Mouse (Mus musculus): ENCODE measurements around the gene Mapk8ip2.

Gene Mapk8ip2

DNA sequence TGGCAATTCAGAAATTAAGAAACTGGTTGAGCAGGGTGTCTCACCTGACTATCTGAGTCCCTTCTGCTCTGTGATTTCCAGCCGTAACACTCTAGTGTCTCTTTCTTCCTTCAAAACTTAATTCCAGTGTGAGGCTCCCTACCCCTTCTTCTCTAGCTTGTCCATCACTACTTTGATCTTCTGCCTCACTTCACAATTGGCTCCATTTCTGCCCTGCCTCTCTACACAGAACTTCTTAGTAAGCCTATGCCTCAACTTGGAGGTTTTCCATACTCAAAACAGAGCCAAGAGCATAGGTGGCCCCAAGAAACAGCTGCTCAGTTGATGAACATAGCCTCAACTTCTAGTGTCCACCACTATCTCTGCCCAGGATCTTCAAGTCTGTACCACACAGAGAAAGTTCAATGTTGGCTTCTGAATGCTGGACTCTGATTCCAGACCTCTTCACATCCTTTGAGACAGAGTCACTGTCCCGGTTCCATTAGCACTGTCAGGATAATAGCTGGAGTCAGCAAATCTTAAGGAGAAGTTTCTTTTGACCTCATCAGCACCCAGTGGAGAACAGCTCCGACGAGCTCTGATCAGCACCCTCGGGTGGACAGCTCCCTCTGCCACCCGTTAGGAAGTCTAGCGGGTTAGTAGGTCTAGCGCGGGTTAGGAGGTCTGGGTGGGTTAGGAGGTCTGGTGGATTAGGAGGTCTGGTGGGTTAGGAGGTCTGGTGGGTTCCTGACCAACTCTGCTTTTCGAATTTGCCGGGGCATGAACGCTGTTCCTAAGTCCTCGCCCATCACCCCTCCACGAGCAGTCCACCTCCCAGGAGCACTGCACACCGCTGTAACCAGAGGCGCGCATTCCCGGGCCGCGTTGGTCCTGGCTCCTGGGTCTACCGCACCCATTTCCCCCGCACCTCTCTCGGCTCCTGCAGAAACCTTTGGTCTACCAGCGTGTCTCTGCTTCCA is 528 bp upstream of the Mapk8ip2 start:
- in situ Hi-C loops (cut with MboI): no loop called here

GRCm38 (mm10) chr15:89454857-89455256 is 1.1 kb downstream of the Mapk8ip2 start:
- in situ Hi-C loops (cut with MboI): no loop called here

- in situ Hi-C loops (cut with MboI): no loop called here
Measured at GRCm38 (mm10) chr15:89455642-89456041, 1.9 kb downstream of the Mapk8ip2 start.

- in situ Hi-C loops (cut with MboI): no loop called here
Measured at GRCm38 (mm10) chr15:89458942-89459341, 5.2 kb downstream of the Mapk8ip2 start.

DNA sequence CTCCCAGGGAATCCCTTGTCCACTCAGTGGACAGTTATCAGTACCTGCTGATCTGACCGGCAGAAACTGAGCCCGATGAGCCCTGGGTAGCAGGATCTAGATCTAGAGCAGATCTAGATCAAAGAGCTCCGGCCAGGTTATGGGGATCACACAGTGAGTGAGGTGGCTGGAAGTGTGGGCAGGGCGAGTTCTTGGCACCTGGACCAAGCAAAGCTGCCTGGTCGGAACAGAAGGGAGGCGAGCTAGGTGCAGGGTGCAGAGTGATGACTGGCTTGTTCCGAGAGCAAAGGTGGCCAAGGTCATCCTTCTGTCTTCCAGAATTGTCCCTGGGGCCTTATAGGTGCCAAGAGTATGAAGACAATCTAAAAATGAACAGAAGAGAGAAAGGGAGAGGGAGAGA is 6.1 kb downstream of the Mapk8ip2 start:
- in situ Hi-C loops (cut with MboI): no loop called here

GRCm38 (mm10) chr15:89460298-89460697 is 6.6 kb downstream of the Mapk8ip2 start:
- in situ Hi-C loops (cut with MboI): no loop called here

- in situ Hi-C loops (cut with MboI): no loop called here
Measured at GRCm38 (mm10) chr15:89461321-89461720, 7.6 kb downstream of the Mapk8ip2 start.

DNA sequence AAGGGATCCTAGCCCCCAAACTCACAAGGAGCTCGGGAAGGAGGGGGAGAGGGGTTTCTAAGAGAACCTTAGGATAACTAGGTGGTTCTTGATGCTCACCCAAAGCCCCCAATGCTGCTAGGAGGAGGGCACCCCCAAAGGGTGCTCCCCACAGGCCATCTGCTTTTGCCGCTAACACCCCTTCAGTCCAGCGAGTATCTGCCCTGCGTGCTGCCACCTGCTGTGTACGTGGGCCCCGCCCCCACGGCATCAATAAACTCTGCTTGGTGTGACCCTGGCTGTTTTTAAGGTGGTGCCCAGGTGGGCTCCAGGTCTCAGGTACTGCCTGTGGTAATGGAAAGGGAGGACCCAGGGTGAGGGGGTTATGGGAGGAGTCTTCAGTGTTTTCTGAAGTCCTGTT is 8.5 kb downstream of the Mapk8ip2 start:
- in situ Hi-C loops (cut with MboI): no loop called here

DNA sequence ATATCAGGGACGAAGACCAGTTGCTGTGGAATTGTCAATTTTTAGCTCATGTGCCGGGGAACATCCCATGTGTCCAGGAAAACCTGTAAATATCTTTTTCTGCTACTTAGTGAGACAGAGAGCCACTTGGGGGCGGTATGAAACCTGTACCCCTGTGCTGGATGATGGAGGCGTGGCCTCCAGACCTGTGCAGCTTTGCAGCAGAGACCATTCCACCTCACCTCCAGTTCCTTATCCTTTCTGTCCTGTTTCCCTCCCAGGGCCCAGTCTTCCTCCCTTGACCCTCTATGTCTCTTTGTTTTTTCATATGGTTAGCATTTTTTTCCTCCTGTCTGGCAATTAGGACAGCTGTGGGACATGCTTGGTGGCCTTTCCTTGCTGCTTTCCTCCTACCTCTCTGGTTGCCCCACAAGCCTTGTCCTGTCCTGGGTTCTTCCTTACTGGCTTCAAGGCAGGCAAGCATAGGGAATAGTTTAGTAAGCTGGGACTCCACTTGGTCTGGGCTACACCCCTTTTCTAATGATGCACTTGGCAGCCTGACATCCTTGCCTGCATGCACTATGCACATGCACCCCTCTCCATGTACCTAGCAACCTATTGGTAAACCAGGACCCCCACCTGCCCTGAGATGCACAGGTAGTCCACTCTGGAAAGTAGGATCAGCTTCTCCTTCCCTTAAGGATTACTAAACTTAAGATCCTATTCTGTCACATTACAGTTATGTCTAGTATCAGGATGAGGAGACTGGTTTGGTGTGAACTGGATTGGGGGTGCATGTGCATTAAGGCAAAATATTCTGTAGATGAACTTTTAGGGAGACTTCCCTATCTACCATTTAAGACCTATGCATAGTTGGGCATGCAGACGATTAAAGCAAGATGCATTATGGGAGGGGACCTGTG is 9.9 kb downstream of the Mapk8ip2 start:
- in situ Hi-C loops (cut with MboI): no loop called here

DNA sequence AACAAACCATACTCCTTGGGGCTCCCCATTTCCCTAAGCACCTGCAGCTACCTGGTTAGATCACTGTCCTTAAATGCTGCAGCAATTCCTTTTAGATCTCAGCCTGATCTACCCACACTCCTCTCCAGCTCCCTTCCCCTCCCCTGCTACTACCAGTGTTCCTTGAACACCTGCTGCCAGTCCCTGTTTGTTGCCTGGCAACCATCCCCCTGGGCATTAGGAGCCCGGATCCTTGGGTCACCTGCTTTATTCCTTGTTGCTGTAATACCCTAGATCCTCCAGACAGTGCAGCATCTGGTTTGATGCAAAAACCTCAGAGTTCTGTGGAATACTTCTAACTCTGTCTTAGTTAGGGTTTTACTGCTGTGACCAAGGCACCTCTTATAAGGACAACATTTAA is 11.3 kb downstream of the Mapk8ip2 start:
- in situ Hi-C loops (cut with MboI): no loop called here

DNA sequence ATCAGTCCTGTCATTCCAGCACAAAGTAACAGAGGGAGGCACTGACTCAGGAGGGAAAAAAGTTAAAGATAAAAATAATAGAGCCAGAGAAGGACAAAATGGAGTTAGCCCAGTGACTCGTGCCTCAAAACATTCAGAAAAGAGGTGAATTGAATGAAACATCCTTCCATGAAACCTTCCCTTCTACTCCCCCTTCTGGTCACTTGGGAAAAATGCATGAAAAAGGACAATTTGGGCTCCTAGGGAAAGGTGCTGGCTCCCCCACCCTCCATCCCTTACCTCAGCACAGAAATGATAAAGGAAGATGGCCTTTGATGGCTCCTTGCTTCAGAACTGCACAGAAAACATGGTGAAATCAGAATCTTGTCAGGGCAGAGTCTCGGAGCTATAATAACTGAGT is 14.9 kb downstream of the Mapk8ip2 start:
- in situ Hi-C loops (cut with MboI): no loop called here

GRCm38 (mm10) chr15:89471476-89471875 is 17.8 kb downstream of the Mapk8ip2 start:
- in situ Hi-C loops (cut with MboI): no loop called here

GRCm38 (mm10) chr15:89473370-89473769 is 19.7 kb downstream of the Mapk8ip2 start:
- in situ Hi-C loops (cut with MboI): no loop called here

- in situ Hi-C loops (cut with MboI): no loop called here
Measured at GRCm38 (mm10) chr15:89473921-89474320, 20.2 kb downstream of the Mapk8ip2 start.

DNA sequence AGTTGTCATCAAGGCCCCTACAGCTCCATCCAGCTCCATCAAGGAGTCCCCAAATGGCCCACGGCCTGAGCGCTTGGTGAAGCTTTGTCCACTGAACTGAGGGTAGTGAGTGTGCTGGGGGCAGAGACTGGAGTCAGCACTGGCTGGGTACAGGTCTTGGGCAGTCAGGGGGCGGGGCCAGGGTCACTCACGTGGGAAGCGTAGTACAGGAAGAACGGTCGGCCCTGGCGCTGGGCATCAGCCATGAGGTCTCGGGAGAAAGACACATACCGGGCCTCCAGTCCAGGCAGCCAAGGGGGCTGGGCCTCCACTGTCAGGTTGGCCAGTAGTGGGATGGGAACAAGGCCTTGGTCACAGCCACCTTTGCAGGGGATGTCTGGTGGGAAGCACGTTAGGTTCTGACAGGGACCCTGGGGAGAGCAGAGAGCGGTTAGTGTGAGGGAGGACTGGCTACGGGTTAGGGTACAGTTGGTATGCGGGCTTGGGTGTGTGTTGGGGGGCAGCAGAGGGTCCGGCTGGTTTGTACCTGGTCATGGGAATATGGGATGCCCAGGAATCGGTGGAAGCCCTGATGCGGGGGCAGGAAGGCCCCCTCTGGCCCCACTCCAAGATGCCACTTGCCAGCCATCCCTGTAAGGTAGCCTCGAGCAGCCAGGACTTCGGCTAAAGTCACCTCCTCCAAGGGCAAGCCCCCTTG is 21.0 kb downstream of the Mapk8ip2 start:
- in situ Hi-C loops (cut with MboI): no loop called here

DNA sequence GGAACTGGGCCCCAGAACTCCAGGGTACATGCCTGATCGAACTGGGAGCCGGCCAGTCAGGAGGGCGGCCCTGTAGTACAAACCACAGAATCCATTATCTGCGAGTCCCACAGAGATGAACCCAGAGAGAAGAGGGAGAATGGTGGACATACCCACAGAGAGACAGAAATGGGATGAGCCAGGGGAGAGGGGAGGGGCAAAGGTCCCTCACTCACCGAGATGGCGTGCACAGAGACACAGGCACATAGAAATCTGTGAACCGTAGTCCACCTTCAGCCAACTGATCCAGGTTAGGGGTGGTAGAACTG is 21.5 kb downstream of the Mapk8ip2 start:
- in situ Hi-C loops (cut with MboI): no loop called here

DNA sequence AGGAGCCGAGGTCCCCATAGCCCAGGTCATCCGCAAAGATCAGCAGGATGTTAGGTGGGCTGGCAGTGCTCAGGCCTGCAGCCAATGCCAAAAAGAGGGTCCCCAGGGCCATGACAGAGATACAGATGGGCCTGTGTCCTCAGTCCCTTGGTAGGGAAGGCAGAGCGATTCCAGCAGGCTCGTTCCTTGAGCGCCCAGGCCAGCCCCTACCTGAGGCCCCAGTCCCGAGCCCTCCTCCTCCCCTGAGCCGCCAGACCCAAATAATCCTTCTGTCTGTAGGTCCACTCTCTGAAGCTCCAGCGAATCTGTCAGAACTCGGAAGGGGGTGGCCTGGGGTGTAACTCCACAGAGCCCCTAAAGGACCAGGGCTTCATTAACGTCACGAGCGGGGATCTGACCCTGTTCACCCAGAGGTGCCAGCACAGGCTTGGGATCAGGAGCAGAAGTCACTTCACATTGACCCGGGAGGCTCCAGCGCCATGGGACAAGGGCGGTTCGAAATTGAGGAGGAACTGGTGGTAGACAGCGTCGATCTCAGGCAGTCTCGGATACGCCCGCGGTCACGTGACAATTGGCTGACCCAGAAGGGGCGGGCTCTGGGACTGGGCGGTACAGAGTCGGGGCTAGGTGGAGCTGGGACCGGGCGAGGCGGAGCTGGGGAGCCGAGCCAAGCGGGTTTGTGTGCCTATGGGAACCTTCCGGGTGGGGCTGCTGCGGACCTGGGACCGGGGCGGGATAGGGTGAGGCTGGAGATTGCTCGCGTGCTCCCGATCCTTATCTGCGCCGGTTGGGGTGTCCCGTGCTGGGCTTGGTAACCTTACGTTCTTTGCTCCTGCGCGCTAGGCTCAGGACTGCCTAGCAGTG is 22.1 kb downstream of the Mapk8ip2 start:
- in situ Hi-C loops (cut with MboI): no loop called here

- in situ Hi-C loops (cut with MboI): no loop called here
Measured at GRCm38 (mm10) chr15:89476475-89476815, 22.7 kb downstream of the Mapk8ip2 start.

GRCm38 (mm10) chr15:89477091-89477491 is 23.4 kb downstream of the Mapk8ip2 start, which contains the start of gene Arsa:
Gene Arsa, minus strand, starts transcription at chr15:89477425.
- in situ Hi-C loops (cut with MboI): no loop called here

GRCm38 (mm10) chr15:89477806-89478205 is 24.1 kb downstream of the Mapk8ip2 start:
- in situ Hi-C loops (cut with MboI): no loop called here

DNA sequence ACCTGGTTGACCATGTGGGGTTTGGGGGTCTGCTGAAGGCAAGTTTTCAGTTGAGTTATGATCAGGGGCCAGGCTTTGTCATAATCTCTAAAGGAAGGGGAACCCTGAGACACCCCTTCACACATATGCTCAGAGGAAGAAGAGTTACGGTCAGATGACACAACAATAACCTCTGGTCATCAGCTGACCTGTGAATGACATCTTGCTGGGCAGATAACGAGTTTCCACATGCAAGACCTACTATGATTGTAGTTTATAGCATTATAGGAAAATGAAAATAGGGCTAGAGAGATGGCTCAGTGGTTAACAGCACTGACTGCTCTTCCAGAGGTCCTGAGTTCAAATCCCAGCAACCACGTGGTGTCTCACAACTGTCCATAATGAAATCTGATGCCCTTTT is 24.9 kb downstream of the Mapk8ip2 start:
- in situ Hi-C loops (cut with MboI): no loop called here

All from mature B cell (primary cell).